Mouse (Mus musculus): ENCODE results near the gene Rap1b.
A peak's percentile ranks its signal among the peaks of the same experiment; 100 is the strongest.

Rap1b gene

DNA sequence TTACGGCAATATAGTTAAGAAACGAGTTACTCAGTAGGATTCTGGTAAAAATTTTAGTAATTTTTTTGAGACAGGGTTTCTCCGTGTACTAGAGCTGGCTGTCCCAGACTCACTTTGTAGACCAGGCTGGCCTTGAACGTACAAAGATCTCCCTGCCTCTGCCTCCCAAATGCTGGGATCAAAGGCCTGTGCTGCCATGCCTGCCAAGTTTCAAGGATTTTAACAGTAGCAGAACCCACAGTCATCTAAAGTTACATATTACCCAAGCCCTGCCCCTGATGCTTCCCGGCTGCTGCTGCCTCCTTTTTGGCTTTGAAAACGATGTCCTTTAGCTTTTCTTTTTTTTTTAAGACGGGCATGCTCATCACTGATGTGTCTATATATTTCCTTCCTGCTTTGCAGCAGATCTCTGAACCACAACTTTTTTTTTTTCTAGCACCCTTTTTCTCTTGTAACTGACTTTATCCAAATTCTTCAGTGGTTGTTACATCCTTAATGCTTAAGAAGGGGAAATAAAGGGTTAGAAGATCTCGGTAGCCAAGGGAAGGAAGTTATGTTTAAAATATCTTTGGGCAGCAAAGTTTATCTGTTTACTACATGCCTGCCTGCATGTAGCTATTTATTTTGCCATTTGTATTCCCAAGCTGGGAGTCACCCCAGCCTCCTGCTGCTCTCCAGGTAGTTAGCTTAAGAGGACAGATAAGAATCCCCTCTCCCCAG, 10.3 kb upstream of the Rap1b start:
- no peak for DNase-seq

DNA sequence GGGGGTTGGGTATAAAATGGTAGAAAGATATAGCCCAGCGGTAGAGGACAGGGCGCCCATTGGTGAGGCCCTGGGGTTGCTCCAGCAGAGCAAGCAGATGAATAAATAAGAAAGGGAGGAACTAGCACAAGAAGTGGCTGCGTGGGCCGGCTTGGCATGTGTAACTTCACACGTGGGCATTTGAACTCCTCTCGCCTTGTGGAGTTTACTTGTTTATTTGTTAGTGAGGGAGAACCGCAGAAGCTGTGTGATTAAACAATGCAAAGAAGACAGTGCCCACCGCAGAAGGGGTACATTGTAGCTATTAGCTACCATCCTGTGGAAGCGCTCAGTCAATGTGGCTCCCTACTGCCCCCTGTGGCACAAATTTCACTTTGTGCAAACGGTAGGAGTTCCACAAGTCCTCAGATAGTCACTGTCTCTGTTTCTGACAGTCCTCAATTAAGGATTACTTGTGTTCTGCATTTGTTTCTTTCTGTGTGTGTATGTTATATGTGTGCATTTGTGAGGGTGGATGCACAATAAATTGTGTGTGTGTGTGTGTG, 6.9 kb upstream of the Rap1b start:
- no peak for DNase-seq

DNA sequence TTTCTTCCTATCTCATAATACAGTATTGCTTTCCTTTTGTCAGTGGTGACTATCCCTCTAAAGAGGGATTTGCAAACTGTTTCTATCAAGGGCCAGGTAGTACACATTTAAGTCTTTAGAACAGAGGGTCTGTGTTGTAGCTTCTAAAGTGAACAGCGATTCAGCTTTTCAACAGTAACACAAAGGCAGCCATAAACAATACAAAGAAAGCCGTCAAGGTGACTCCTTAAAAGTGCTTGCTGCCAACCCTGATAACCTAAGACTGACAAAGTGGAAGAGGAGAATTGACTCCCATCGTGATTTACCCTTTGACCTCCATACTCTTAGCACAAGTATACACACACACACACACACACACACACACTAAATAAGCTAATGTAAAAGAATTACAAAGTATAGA, 3.1 kb upstream of the Rap1b start:
- DNase-seq, result no peak

DNA sequence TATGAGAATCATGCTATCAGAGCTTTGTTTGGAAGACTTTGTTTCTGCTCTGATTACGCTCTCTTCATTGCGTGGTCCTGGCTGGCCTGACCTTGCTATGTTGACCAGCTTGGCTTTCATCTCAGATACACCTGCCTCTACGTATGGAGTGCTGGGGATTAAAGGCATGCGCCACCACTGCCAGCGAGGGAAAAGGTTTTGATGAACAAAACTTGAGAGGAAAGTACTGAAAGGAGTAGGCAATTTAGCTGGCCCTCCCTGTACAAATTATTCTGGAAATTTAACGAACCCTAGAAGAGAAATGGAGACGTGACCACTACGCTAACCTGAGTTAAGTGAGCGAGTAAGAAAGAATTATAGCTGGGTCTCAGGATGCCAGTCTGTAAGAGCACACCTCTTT, 961 bp upstream of the Rap1b start:
- peak in 1 of 2 experiments; percentile 16 for DNase-seq

DNA sequence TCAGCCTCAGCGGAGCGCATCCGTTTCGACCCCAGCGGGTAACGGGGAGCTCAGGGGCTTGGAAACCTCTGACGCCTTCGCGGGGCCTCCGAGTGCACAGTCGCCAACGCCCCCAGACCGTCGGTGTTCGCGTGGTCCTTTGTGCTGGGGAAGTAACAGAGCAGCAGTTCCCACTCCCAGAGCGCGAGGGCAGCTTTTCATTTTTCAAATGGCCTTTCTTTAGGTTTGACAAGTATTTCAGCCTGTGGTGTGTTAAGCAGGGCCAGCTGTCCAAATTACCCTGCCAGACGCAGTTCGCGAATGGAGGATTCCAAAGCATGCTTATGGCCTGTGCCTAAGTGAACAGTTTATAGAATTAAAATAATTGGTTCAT, 411 bp upstream of the Rap1b start:
- no peak for DNase-seq

DNA sequence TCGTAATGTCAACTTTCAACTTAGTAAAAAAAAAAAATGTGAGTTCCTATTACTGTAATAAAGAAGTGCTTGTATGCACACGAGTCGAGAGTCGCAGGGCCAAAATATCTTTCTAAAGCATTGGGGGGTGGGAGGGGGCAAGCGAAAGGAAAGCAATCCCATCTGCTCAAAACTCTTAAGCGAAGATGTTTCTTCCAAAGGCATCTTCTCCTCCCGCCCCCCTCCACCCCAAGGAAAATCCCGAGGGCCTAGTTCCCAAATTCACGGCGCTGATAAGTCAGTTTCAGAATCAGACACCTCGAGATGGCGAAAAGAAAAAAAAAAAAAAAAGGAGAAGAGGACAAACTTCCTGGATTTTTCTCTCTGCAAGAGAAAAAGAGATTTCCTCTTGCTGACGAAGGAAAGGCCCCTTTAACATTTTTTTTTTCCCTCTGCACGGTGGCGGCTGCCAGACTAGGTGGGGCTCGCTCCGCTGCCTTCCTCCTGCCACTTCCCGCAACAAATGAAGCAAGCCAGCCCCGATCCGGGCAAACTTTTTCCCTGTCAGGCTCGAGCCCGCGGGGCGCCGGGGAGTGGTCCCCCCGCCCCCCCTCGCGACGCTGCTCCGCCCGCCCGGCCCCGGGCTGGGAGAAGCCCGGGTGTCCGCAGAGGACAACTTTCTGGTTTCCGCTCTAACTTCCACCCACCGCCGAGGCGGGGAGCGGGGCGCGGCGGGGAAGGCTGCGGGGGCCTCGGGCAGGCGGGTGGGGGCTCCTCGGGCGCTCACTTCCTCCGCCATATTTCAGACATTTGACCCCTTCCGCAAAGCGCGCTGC, 846 bp downstream of the Rap1b start:
- peak in 1 of 2 experiments; percentile 49 for DNase-seq

DNA sequence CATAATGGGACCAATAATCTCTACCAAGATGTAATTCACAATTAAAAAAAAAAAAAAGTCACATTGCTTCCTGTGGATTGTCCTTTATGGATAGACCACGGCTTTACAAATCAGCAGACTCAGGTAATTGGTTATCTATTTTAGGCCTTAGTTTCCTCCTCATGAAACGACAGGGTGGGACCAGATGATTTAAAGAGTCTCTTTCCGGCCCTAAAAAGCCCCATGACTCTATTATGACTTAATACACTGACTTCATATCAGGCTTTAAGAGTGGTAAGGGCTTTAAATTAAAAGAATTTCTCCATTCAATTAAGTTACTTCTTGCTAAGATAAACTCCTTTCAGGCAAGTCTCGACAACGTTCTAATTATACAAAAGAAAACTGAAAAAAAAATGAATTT, 1.6 kb downstream of the Rap1b start:
- DNase-seq, result no peak

DNA sequence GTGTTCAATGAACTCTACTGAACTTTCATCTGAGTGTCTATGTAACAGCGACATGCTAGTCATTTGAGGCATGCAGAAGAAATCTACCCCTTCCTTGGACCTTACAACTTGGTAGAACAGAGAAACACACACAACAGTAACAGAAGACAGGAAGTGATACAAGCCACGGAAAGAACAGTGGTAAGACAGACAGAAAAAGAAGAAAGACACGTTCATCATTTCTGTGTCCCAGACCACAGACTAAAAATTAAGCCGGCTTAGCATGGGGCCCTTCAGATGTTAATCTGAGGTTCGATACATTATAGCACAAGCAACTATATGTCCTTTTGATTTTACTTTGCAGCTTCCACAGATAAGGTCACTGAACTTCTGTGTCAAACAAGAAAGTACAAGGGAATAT, 2.1 kb downstream of the Rap1b start:
- DNase-seq, result no peak

DNA sequence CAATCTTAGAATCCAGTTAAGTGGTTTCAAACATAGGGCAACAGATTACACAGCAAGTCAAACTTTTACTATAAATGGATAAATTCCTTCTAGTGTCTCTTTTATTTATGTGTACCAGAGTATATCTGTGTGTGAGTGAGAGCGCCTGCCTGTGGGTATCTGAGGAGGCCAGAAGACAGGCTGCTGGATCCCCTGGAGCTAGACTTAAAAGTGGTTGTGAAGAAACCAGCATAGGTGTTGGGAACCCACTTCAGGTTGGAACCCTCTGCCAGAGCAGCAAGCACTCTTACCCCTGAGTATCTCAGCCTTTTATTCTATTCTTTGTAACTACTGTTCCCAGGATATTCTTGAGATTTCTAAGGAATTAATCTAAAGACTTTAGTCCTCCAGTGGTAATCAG, 4.1 kb downstream of the Rap1b start:
- DNase-seq, result no peak

DNA sequence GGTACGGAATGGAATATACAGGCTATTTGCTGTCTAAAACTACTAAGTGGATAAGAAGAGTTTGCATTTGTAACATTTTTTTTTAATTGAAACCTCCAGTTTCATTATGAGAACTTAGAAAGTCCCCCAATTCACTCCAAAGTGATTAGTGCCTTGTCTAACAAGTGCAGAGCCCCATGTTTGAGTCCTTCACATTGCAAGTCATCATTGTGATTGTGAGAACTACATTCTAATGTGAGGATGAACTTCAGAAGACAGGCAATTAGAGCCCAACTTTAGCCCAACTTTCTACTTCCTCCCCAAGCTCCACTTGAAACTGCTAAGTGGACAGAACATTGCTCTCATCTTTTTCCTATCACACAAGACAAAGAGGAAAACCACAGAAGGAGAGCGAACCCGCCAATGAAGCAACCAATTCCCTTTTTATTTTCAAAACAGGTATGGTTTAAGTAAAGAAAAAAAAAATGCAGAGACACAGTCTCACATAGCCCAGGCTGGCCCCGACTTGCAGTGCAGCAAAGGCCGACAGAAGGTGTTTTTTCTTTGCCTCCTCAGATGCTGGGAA, 5.3 kb downstream of the Rap1b start:
- DNase-seq, result no peak

DNA sequence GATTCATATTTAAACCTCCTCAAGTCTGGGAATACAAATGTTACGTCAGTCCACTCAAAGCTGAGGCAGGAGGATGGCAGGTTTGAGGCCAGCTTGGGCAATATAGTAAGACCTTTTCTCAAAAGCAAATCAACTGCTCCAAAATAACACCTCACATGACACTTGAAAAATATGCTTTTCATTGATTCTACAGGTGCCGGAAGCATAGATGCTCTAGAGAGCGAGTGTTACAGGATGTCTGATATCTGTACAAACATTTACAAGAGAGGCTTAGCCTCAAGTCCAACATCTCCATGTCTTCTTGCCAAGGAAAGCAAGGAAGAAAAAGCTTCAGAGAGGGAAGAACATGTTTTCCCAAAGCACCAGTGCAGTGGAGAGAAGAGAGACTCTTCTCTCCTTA, 6.1 kb downstream of the Rap1b start:
- DNase-seq, result no peak

DNA sequence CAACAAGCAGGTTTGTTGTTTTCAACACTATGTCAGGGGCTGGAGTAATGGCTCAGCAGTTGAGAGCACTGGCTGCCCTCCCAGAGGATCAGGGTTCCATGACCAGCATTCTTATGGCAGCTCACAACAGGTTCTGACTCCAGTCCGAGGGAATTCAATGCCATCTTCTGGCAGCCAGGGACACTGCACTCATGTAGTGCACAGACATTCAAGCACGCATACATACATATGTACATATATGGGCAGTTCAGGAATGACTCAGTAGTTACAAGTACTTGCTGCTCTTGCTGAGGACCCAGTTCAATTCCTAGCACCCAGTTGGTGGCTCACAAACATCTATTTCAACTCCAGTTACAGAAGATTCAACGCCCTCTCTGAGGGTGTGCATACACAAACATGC, 6.9 kb downstream of the Rap1b start:
- no peak for DNase-seq

DNA sequence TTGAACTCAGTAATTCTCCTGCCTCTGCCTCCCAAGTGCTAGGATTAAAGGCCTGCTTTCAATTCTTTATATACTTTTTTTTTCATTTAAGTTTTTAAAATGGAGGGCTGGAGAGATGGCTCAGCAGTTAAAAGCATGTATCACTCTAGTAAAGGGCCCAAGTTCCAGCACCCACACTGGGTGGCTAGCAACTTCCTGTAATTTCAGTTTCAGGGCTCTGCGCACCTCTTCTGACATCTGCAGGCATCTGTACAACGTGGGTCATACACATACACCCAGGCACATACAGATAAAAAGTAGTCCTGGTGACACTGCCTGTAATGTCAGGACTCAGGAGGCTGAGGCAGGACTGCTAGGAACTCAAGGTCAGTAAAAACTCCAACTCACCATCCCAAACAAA, 9.5 kb downstream of the Rap1b start:
- no peak for DNase-seq

DNA sequence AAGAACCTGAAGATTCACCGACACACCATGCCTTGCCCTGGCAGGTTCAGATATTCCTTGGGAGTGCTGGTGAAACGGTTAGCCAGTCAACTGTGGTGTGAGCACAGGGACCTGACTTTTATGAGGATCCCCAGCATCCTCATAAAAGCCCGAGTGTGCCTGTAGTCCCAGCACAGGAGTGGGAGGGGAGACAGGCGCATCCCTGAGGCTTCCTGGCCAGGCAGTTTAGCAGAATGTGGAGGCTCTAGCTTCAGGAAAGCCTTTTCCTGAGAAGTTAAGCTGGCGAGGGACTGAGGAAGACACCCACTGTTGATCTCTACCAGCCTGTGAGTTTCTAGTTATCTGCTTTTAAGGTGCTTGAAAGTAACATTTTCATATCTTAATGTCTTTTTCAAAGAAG, 10.4 kb downstream of the Rap1b start:
- DNase-seq, result no peak

DNA sequence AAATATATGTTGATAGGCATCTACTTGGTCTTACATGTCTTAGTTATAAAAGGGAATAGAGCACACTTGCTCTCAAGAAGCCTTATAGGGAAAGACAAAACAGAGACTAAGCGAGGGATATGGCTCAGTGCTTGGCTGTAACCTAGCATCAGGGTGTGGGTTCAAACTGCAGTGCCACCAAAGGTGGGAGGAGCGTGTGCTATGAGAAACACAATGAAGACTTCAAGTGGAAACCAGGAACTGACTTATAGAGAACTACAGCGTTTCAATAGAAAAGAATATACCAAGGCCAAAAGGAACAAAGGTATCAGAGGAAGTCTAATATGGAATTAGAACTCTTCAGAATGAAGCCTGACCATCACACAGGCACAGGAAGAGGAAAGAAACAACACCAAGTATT, 15.0 kb downstream of the Rap1b start:
- no peak for DNase-seq

DNA sequence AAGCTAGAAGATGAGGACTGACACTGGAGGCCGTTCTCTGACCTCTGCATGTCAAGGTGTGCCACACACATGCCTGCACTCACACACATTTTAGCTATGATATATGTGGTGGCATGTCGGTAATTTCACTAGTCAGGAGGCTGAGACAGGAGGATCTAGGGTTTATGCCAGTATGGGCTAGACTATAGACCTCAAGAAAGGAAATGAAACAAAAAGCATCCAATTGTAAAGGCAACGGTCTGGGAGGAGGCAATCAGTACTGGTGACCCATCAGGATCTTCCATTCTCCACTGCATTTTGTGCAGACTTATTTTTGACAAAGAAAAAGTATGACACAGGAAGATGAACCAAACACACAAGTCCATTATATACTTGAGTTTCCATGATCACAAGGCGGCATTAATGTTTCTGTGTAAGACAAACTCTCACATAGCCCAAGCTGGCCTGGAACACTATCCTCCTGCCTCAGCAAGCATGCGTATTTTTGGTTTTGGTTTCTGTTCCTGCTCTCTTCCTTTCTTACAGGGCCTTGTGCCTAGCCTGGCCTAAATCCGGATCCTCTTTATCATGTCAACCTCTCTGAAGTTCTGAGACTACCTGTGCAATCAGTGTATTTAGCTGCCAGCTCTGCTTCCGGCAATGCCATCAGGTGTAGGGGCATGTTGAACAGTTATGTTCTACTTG, 16.2 kb downstream of the Rap1b start:
- DNase-seq, result no peak

DNA sequence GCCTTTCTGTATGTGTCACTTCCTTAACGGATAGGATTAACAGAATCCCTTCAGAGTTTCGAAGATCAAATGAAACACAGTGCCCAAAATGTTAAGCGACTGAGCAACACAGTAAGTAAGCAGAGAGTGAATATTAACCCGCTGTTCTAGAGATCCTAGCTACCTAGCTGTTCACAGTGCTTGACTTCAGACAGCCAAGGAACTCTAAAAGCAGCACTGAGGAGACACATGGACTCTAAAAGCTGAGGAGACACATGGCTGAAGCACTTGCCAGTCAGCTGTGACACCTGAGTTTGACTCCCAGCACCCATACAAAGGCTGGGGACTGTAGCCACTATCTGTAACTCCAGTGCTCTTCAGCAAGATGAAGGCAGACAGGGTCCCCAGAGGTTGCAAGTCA, 16.8 kb downstream of the Rap1b start:
- no peak for DNase-seq

DNA sequence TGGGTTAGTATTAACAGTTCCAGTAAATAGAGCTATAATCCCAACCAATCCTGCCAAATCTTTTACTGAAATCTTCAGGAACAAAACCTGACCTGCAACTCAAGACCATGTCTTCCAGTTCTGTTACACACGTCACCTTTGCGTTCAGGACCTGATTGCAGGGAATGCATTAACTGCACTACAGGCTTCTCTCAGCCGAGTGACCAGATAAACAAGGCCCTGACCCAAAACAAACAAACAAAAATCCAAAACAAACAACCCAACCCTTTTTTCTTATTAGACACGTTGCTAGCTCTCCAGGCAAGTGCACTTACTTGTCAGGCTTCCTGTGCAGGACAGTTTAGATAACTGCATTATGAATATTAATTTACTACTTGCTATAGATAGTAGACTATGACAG, 17.3 kb downstream of the Rap1b start:
- DNase-seq, result no peak

DNA sequence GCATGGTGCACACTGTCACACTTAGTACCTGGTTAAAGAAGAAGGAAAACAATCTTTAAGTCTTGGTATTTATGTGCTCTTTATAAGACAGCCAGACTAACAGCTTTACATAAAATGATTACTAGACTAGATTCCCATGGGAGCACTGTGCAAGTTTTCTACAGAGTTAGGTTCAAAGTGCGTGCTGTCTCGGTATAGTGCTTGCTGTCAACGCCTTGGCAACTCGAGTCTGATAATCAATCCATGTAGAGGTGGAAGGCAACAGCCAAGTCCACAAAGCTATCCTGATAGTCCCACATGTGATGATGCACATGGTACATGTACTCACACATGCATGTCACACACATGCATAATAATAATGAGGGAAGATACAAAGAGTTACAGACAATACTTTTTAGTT, 21.2 kb downstream of the Rap1b start:
- DNase-seq, result no peak

DNA sequence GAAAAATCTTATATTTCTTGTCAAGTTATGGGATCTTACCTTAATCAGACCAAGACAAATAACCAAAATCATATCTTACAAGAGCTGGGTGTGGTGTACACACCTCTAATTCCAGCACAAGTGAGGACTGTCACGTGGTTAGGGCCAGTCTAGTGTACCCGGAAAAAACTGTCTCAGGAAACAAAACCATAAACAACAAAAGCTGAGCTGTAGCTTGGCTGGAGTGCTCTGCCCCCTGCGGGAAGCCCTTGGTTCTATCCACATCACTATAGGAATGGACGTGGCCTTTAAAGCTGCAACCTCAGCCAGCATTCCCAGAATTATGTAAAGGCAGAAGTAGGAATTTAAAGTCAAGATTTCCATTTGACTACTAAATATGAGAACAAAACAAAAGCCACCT, 21.7 kb downstream of the Rap1b start:
- DNase-seq, result no peak

DNA sequence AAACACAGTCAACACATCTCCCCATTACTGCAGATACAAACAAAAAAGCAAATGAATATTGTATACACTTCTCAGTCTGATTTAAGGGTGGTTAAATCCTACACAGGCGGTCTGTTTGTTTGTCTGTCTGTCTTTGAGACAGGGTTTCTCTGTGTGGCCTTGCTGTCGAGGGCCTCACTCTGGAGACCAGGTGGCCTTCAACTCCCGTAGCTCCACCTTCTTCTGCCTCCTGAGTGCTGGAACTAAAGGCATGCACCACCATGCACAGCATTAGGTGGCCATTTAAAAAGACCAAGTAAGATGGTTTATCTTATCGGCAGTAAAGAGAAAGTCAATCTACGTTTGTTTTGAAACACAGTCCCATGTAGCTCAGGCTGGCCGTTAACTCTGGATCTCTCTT, 22.5 kb downstream of the Rap1b start:
- DNase-seq, result no peak

DNA sequence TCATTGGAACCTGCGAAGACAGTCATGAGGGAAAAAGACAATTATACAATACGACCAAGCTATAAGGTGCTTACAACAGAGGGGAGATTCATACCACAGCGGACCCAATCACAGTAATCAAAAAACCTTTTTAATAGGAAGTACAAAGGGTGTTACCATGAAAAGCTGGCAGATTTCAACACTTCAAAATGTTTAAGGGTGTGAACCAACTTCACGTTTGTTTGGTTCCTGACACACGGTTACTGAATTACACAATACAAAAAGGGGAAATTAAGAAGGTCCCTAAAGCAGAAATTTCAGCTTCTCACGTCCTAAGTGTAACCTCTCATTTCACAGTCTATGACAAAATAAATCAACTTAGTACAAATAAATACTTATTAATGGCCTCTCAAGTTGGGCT, 27.2 kb downstream of the Rap1b start:
- DNase-seq, result no peak

DNA sequence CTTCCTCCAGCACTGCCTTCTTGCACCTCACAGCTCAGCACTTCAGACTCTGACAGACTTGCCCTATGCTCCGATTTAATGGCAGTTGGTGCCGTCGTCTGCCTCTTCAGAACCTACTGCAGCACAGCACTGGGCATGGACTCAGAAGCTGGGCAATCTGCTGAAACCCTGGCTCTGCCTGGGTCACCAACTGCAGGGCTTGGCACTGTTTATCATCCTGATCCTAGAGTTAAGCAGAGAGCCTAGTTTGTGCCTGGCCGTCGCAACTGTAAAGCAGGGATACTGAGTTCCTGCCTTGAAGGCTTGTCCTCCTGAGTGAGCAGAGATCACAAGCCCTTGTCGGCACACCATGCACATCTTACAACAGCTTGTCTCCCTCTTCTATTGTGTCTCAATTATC, 29.1 kb downstream of the Rap1b start:
- no peak for DNase-seq

DNA sequence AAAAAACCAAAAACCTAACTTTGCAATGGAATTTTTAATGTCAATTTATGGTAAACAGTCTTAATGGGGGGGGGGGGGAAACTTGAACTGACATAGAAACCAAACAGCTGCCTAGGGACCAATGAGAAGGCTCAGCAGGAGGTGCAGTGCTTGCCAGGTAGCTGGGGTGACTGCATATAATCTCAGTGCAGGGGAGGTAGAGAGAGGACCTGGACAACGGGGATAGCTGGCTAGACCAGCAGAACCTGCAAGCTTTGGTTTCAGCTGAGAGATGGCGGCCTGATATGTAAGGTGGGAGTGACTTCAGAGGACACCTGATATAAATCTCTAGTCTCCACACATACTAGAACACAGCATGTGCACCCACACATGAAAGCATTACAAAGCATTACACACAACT, 33.3 kb downstream of the Rap1b start:
- no peak for DNase-seq
